Mouse (Mus musculus) liver, embryonic 14.5 days (tissue): ENCODE data around the gene Vav2. TPM values are rescaled to one million over a fixed set of nuclear protein-coding genes. Genes with fewer than 3 reads are reported as not detected.

ENCODE experiments used
- ATAC-seq: fragments of 200-750 bp; cut with Nextera tagmentation; 2 replicates; pipeline ENCODE4 v1.8.0; 2017; ENCODE audit warnings: moderate number of reproducible peaks, mild to moderate bottlenecking, moderate library complexity; ENCODE audit not compliant: insufficient read depth
- DNase-seq, 3 experiments: peaks; one replicate each; pipeline ENCODE4 v3.0.0-alpha.2; 2012 to 2013; ENCODE audit warnings: low read depth in 3 of 3, low spot score in 3 of 3
- H3K27ac ChIP-seq: fragments of 300-500 bp; sonication (generic); 2 replicates; pipeline ENCODE4 v1.5.1; 2014; ENCODE audit warnings: moderate library complexity, mild to moderate bottlenecking, control low read depth, inconsistent platforms
- H3K27me3 ChIP-seq: fragments of 300-500 bp; sonication (generic); 2 replicates; pipeline ENCODE4 v1.6.1; 2014; ENCODE audit warnings: mild to moderate bottlenecking, low read length, moderate library complexity; ENCODE audit not compliant: control insufficient read depth, insufficient read depth
- H3K36me3 ChIP-seq: fragments of 300-500 bp; sonication (generic); replicated peaks from 2 replicates; pipeline ENCODE4 v1.6.1; 2014; ENCODE audit warnings: low read depth; ENCODE audit not compliant: control insufficient read depth, insufficient read depth
- H3K4me1 ChIP-seq, 2 experiments: fragments of 200-500 bp in 1 of 2; fragments of 300-500 bp in 1 of 2; sonication (generic) in 1 of 2; replicated peaks; 2 replicates each; pipeline ENCODE4 v1.6.1; 2012 to 2014; ENCODE audit warnings: antibody characterized with exemption in 1 of 2, inconsistent platforms in 1 of 2, low read length in 1 of 2; ENCODE audit not compliant: control insufficient read depth in 2 of 2, insufficient read depth in 2 of 2
- H3K4me2 ChIP-seq: fragments of 300-500 bp; sonication (generic); 2 replicates; pipeline ENCODE4 v1.6.1; 2014; ENCODE audit warnings: low read depth, mild to moderate bottlenecking, control low read depth, moderate library complexity
- H3K4me3 ChIP-seq, 2 experiments: fragments of 200-500 bp in 1 of 2; fragments of 300-500 bp in 1 of 2; sonication (generic) in 1 of 2; 2 replicates each; pipeline ENCODE4 v1.5.1; 2012 to 2014; ENCODE audit warnings: low read depth in 2 of 2, low read length in 2 of 2, mild to moderate bottlenecking in 2 of 2, control low read depth in 1 of 2, inconsistent platforms in 1 of 2, moderate library complexity in 1 of 2; ENCODE audit not compliant: insufficient read depth in 1 of 2
- H3K9ac ChIP-seq: fragments of 300-500 bp; sonication (generic); replicated peaks from 2 replicates; pipeline ENCODE4 v1.6.1; 2014; ENCODE audit warnings: mild to moderate bottlenecking, control low read depth, moderate library complexity
- H3K9me3 ChIP-seq: fragments of 300-500 bp; sonication (generic); 2 replicates; pipeline ENCODE4 v1.6.1; 2016; ENCODE audit warnings: low read length, mixed read lengths; ENCODE audit not compliant: control insufficient read depth
- CTCF ChIP-seq: IDR thresholded peaks from 2 replicates; pipeline ENCODE4 v1.5.1; 2016; ENCODE audit warnings: antibody characterized with exemption, low read depth, control low read depth
- EP300 ChIP-seq: IDR thresholded peaks from 2 replicates; pipeline ENCODE4 v1.6.1; 2016; ENCODE audit warnings: antibody characterized with exemption, low read depth
- WGBS: fragments of 180-500 bp; shearing (Covaris S2); extraction: QIAGEN DNeasy Blood & Tissue Kit; methylation state at CpG from one replicate; pipeline ENCODE4 v1.1.7; 2014; ENCODE audit not compliant: insufficient replicate concordance; 5-methylcytosine and 5-hydroxymethylcytosine counted together
- polyA plus RNA-seq, 2 experiments: library from polyadenylated mRNA; depleted of rRNA in 1 of 2; stranded (reverse) in 1 of 2; unstranded in 1 of 2; fragments of >200 nt; fragmentation: Nextera tagmentation in 1 of 2; extraction: Ambion mirVana in 1 of 2; gene quantifications; 2 replicates each; pipeline versions ENCODE4 v1.2.1 to v1.2.3; 2012 to 2014

Vav2 gene
- polyA plus RNA-seq, 2 experiments, result 2.8 to 5.8 TPM

- Histone ChIP-seq H3K4me3 (no peak overlapping the region; a peak in 1 of 4 replicates), H3K27me3 (no peaks in the 10 kb centered on the region), H3K36me3 (no peaks in the 10 kb centered on the region), H3K9me3 (no peaks in the 10 kb centered on the region), H3K27ac (no peak overlapping the region), H3K4me2 (peak overlapping the region; percentile 31), H3K4me1 (peaks cover 7 to 36% of the 10 kb centered on the region in 2 experiments; a peak in 3 of 4 replicates), H3K9ac (no peak overlapping the region)
- 16% methylated on average over 8 of the region's 8 CpGs for WGBS
- ATAC-seq, result peak; percentile 64
- peak in 1 of 3 experiments; percentile 28 for DNase-seq
- TF ChIP-seq EP300 (no peak), CTCF (no peak)
These were observed 15.1 kb downstream of the Vav2 start for GRCm38 (mm10) chr2:27411688-27412174.

GRCm38 (mm10) chr2:27410518-27411140 lies 16.2 kb downstream of the Vav2 start:
- DNase-seq, result no peak
- ATAC-seq, result no peak

GRCm38 (mm10) chr2:27408194-27408593 lies 18.6 kb downstream of the Vav2 start:
- no peaks in the 10 kb centered on the region for H3K9me3 ChIP-seq
- DNase-seq, result no peak
- no peaks in the 10 kb centered on the region for H3K27me3 ChIP-seq
- TF ChIP-seq CTCF (no peak), EP300 (no peak)
- ATAC-seq, result no peak
- no peak overlapping the region for H3K9ac ChIP-seq
- peaks cover 3 to 27% of the 10 kb centered on the region in 2 experiments; a peak in 3 of 4 replicates for H3K4me1 ChIP-seq
- H3K27ac ChIP-seq, result no peak overlapping the region
- no peaks in the 10 kb centered on the region for H3K36me3 ChIP-seq
- no peak overlapping the region for H3K4me3 ChIP-seq
- no peak overlapping the region for H3K4me2 ChIP-seq
- WGBS, result 63% methylated on average over 3 of the region's 3 CpGs

More at GRCm38 (mm10) chr2:27410518-27411140, 16.2 kb downstream of the Vav2 start:
- H3K27ac ChIP-seq, result no peak overlapping the region
- no peaks in the 10 kb centered on the region for H3K36me3 ChIP-seq
- H3K9me3 ChIP-seq, result no peaks in the 10 kb centered on the region
- TF ChIP-seq CTCF (no peak), EP300 (no peak)
- H3K27me3 ChIP-seq, result no peaks in the 10 kb centered on the region
- no peak overlapping the region for H3K9ac ChIP-seq
- no peak overlapping the region for H3K4me3 ChIP-seq
- WGBS, result 57% methylated on average over 6 of the region's 6 CpGs
- peaks cover 7 to 33% of the 10 kb centered on the region in 2 experiments; a peak in 3 of 4 replicates for H3K4me1 ChIP-seq
- peak overlapping the region; percentile 31; the same call in 1 of the 2 replicates for H3K4me2 ChIP-seq

- H3K36me3 ChIP-seq, result no peaks in the 10 kb centered on the region
- 46% methylated on average over 5 of the region's 5 CpGs for WGBS
- TF ChIP-seq CTCF (no peak), EP300 (no peak)
- no peaks in the 10 kb centered on the region for H3K9me3 ChIP-seq
- H3K4me3 ChIP-seq, result no peak overlapping the region
- H3K4me1 ChIP-seq, result peaks cover under 1 to 25% of the 10 kb centered on the region in 2 experiments; a peak in 3 of 4 replicates
- H3K9ac ChIP-seq, result no peak overlapping the region
- H3K4me2 ChIP-seq, result no peak overlapping the region
- DNase-seq (no peak), ATAC-seq (no peak)
- no peak overlapping the region for H3K27ac ChIP-seq
- no peaks in the 10 kb centered on the region for H3K27me3 ChIP-seq
These were observed 19.9 kb downstream of the Vav2 start for GRCm38 (mm10) chr2:27406928-27407327.

- Histone ChIP-seq H3K4me1 (peaks cover 0 to 25% of the 10 kb centered on the region in 2 experiments; a peak in 3 of 4 replicates), H3K9me3 (no peaks in the 10 kb centered on the region), H3K9ac (no peak overlapping the region), H3K27ac (no peak overlapping the region), H3K4me2 (no peak overlapping the region), H3K4me3 (no peak overlapping the region), H3K36me3 (no peaks in the 10 kb centered on the region), H3K27me3 (no peaks in the 10 kb centered on the region)
- DNase-seq, result no peak
- 52% methylated on average over 5 of the region's 5 CpGs for WGBS
- no peak for TF ChIP-seq EP300
- TF ChIP-seq CTCF, result no peak
- ATAC-seq, result no peak
These were observed 21.5 kb downstream of the Vav2 start for GRCm38 (mm10) chr2:27405094-27405884.
